Mouse (Mus musculus) ES-E14 (cell line): ENCODE data around the gene Wap. TPM values are rescaled to one million over a fixed set of nuclear protein-coding genes. Genes with fewer than 3 reads are reported as not detected.

Source experiments
- DNase-seq: peaks from one replicate; pipeline ENCODE4 v3.0.0-alpha.2; 2013; ENCODE audit warnings: low read depth, low spot score
- H3K27ac ChIP-seq: 2 replicates; pipeline ENCODE4 v1.5.1; 2012; ENCODE audit warnings: low read depth, mild to moderate bottlenecking, low read length, moderate library complexity, mixed read lengths; ENCODE audit not compliant: poor library complexity, insufficient read depth, severe bottlenecking
- H3K36me3 ChIP-seq: 2 replicates; pipeline ENCODE4 v1.6.1; 2012; ENCODE audit warnings: mild to moderate bottlenecking, low read length, moderate library complexity, mixed read lengths; ENCODE audit not compliant: control insufficient read depth, poor library complexity, insufficient read depth, severe bottlenecking
- H3K4me1 ChIP-seq, 2 experiments: fragments of 150-350 bp in 1 of 2; sonication (generic) in 1 of 2; 2 replicates each; pipeline ENCODE4 v1.6.1; 2012; ENCODE audit warnings: low read length in 2 of 2, mild to moderate bottlenecking in 1 of 2, mixed read lengths in 1 of 2; ENCODE audit not compliant: control insufficient read depth in 2 of 2, insufficient read depth in 2 of 2, poor library complexity in 1 of 2
- H3K4me3 ChIP-seq, 2 experiments: fragments of 150-350 bp in 1 of 2; sonication (generic) in 1 of 2; 2 replicates each; pipeline ENCODE4 v1.5.1; 2012; ENCODE audit warnings: low read length in 2 of 2, low read depth in 1 of 2, mild to moderate bottlenecking in 1 of 2, mixed read lengths in 1 of 2; ENCODE audit not compliant: insufficient read depth in 1 of 2, poor library complexity in 1 of 2, severe bottlenecking in 1 of 2
- H3K9ac ChIP-seq: 2 replicates; pipeline ENCODE4 v1.6.1; 2012; ENCODE audit warnings: low read depth, mild to moderate bottlenecking, low read length, mixed read lengths; ENCODE audit not compliant: poor library complexity, insufficient read depth, severe bottlenecking
- H3K9me3 ChIP-seq: fragments of 150-350 bp; sonication (generic); 2 replicates; pipeline ENCODE4 v1.6.1; 2012; ENCODE audit warnings: low read depth, mild to moderate bottlenecking, low read length; ENCODE audit not compliant: control insufficient read depth, insufficient read depth
- CHD2 ChIP-seq: IDR thresholded peaks from 2 replicates; pipeline ENCODE4 v1.6.1; 2014; ENCODE audit warnings: mild to moderate bottlenecking, low read depth, low read length, inconsistent platforms
- HCFC1 ChIP-seq: IDR thresholded peaks from 2 replicates; pipeline ENCODE4 v1.6.1; 2012; ENCODE audit warnings: low read length, inconsistent platforms, borderline replicate concordance; ENCODE audit not compliant: insufficient read depth
- MAFK ChIP-seq: IDR thresholded peaks from 2 replicates; pipeline ENCODE4 v1.6.1; 2014; ENCODE audit warnings: mild to moderate bottlenecking, low read depth, low read length, inconsistent platforms; ENCODE audit not compliant: insufficient read depth
- ZC3H11A ChIP-seq: IDR thresholded peaks from 2 replicates; pipeline ENCODE4 v1.6.1; 2012; ENCODE audit warnings: low read depth, mild to moderate bottlenecking, inconsistent platforms, low read length, borderline replicate concordance
- ZNF384 ChIP-seq: IDR thresholded peaks from 2 replicates; pipeline ENCODE4 v1.6.1; 2012; ENCODE audit warnings: low read depth, low read length, inconsistent platforms
- in situ Hi-C, 2 experiments: fragments of 600-800 bp; cut with MboI; formaldehyde crosslinking; loops; one replicate each; pipeline ENCODE4 v1.15.1; 2025; ENCODE audit warnings: low sequenced_read_pairs in 2 of 2, inconsistent platforms in 1 of 2; ENCODE audit not compliant: unreplicated experiment in 2 of 2
- total RNA-seq: library from RNA; depleted of rRNA; stranded (reverse); fragments of 300-350 nt; gene quantifications from 2 replicates; pipeline ENCODE4 v1.2.3, GENCODE M21; 2012

Wap gene
- total RNA-seq, 1 experiment: not detected

DNA sequence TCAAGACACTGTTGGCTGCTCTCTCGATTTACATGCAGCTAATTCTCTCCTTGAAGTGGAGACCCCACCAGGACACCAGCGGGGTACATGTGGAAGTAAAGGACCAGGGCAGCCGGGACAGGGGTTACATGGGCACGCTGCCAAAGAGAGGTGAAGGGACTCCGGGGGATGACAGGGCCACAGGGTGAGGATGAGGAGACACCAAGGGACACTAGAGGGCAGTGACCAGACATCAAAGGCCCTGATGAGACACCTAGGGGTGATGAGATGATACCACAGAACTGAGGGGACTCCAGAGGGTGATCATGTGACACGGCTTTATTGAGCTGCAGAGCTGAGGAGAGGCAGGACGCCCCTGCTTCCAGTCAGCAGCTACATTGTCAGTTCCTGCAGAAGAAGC is 40.9 kb downstream of the Wap start:
- Histone ChIP-seq H3K36me3 (peaks cover 17% of the 10 kb centered on the region), H3K4me3 (no peak overlapping the region), H3K9me3 (no peaks in the 10 kb centered on the region), H3K4me1 (peaks cover 2 to 20% of the 10 kb centered on the region in 2 experiments; a peak in 3 of 4 replicates), H3K9ac (no peak overlapping the region), H3K27ac (no peak overlapping the region)
- DNase-seq: no peak
- in situ Hi-C loops: no loop called here
- TF ChIP-seq ZNF384: no peak
- no peak for TF ChIP-seq ZC3H11A
- TF ChIP-seq MAFK: no peak
- no peak for TF ChIP-seq HCFC1
- TF ChIP-seq CHD2: no peak

- Histone ChIP-seq H3K9ac (no peak overlapping the region), H3K27ac (no peak overlapping the region), H3K9me3 (no peaks in the 10 kb centered on the region), H3K4me3 (no peak overlapping the region), H3K4me1 (peaks cover 2 to 20% of the 10 kb centered on the region in 2 experiments; a peak in 3 of 4 replicates), H3K36me3 (peaks cover 17% of the 10 kb centered on the region)
- in situ Hi-C loops: no loop called here
- DNase-seq: no peak
- TF ChIP-seq ZC3H11A: no peak
- no peak for TF ChIP-seq HCFC1
- TF ChIP-seq CHD2: no peak
- TF ChIP-seq ZNF384: no peak
- no peak for TF ChIP-seq MAFK
Measured at GRCm38 (mm10) chr11:6596616-6597015, 41.8 kb downstream of the Wap start.

DNA sequence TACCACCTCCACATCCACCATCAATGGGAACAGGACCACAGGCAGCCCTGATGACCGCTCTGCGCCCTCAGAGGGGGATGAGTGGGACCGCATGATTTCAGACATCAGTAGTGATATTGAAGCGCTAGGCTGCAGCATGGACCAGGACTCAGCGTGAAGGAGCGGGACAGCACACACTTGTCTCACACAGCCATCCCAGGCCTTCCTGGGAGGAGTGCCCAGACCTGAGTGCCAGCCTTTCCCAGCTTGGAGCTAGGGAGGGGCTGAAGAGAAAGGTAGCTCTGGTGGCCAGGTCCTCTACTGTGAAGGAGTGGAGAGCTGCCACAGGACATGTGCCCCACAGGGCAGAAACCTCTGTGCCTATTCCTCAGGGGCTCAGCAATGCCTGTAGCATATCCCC is 42.2 kb downstream of the Wap start:
- H3K9me3 ChIP-seq: no peaks in the 10 kb centered on the region
- H3K4me1 ChIP-seq: peaks cover 2 to 21% of the 10 kb centered on the region in 2 experiments; a peak in 3 of 4 replicates
- in situ Hi-C loops: no loop called here
- DNase-seq: no peak
- no peak for TF ChIP-seq CHD2
- H3K27ac ChIP-seq: no peak overlapping the region
- no peak overlapping the region for H3K9ac ChIP-seq
- no peak overlapping the region for H3K4me3 ChIP-seq
- H3K36me3 ChIP-seq: peaks cover 17% of the 10 kb centered on the region

GRCm38 (mm10) chr11:6595339-6595738 is 43.1 kb downstream of the Wap start:
- Histone ChIP-seq H3K4me1 (peaks cover 5 to 27% of the 10 kb centered on the region in 2 experiments; a peak in 3 of 4 replicates), H3K4me3 (no peak overlapping the region), H3K27ac (no peak overlapping the region), H3K9me3 (no peaks in the 10 kb centered on the region), H3K36me3 (peaks cover 17% of the 10 kb centered on the region), H3K9ac (no peak overlapping the region)
- in situ Hi-C loops: no loop called here
- TF ChIP-seq ZC3H11A (no peak), MAFK (no peak), HCFC1 (no peak)
- no peak for DNase-seq

GRCm38 (mm10) chr11:6594845-6595244 is 43.6 kb downstream of the Wap start:
- Histone ChIP-seq H3K9me3 (no peaks in the 10 kb centered on the region), H3K36me3 (peaks cover 17% of the 10 kb centered on the region), H3K27ac (no peak overlapping the region), H3K4me3 (no peak overlapping the region), H3K9ac (no peak overlapping the region), H3K4me1 (peaks cover 5 to 27% of the 10 kb centered on the region in 2 experiments; a peak in 3 of 4 replicates)
- no peak for TF ChIP-seq CHD2
- no peak for TF ChIP-seq HCFC1
- TF ChIP-seq ZC3H11A: no peak
- no peak for TF ChIP-seq MAFK
- no peak for TF ChIP-seq ZNF384
- DNase-seq: no peak
- in situ Hi-C loops: no loop called here
